Mouse (Mus musculus): ENCODE measurements around the gene Dusp12.

GRCm38 (mm10) chr1:170855056-170855760, 30.1 kb downstream of the Dusp12 start:
- TF ChIP-seq CTCF (IDR thresholded peaks at IDR 0.05; ENCODE audit: control insufficient read depth, insufficient read depth, insufficient read length): no peak
- TF ChIP-seq FOSL1 (IDR thresholded peaks at IDR 0.05; ENCODE audit: insufficient read depth, low read length, poor library complexity, severe bottlenecking): no peak
- no peak for TF ChIP-seq MAX (IDR thresholded peaks at IDR 0.05)
- no peak for TF ChIP-seq USF1 (IDR thresholded peaks at IDR 0.05; ENCODE audit: low read depth)
- no peak for TF ChIP-seq MYOG (IDR thresholded peaks at IDR 0.05; ENCODE audit: control insufficient read depth, extremely low read depth, insufficient read length)
- no peak for TF ChIP-seq CEBPB (IDR thresholded peaks at IDR 0.05; ENCODE audit: low read depth)

Data from C2C12 (cell line).